Mouse (Mus musculus) midbrain, embryonic 16.5 days (tissue): ENCODE measurements around the gene Relt. TPM values are rescaled to one million over a fixed set of nuclear protein-coding genes. Genes with fewer than 3 reads are reported as not detected.
A peak's percentile ranks its signal among the peaks of the same experiment; 100 is the strongest.

Experiments
- ATAC-seq: fragments of 200-750 bp; cut with Nextera tagmentation; 2 replicates; pipeline ENCODE4 v1.8.0; 2017; ENCODE audit warnings: moderate TSS enrichment
- H3K27ac ChIP-seq: fragments of 300-500 bp; sonication (generic); 2 replicates; pipeline ENCODE4 v1.5.1; 2014; ENCODE audit warnings: mild to moderate bottlenecking, low read length, mixed read lengths
- H3K27me3 ChIP-seq: fragments of 300-500 bp; sonication (generic); 2 replicates; pipeline ENCODE4 v1.6.1; 2014; ENCODE audit warnings: low read depth, low read length, mixed read lengths; ENCODE audit not compliant: control insufficient read depth, insufficient read depth
- H3K36me3 ChIP-seq: fragments of 300-500 bp; sonication (generic); 2 replicates; pipeline ENCODE4 v1.6.1; 2014; ENCODE audit warnings: mild to moderate bottlenecking, low read length, moderate library complexity, mixed read lengths; ENCODE audit not compliant: control insufficient read depth, insufficient read depth
- H3K4me1 ChIP-seq: fragments of 300-500 bp; sonication (generic); 2 replicates; pipeline ENCODE4 v1.6.1; 2014; ENCODE audit warnings: mild to moderate bottlenecking, low read length, mixed read lengths; ENCODE audit not compliant: control insufficient read depth, insufficient read depth
- H3K4me2 ChIP-seq: fragments of 300-500 bp; sonication (generic); 2 replicates; pipeline ENCODE4 v1.6.1; 2014; ENCODE audit warnings: mild to moderate bottlenecking, low read length, mixed read lengths
- H3K4me3 ChIP-seq: fragments of 300-500 bp; sonication (generic); 2 replicates; pipeline ENCODE4 v1.5.1; 2014; ENCODE audit warnings: low read depth, mild to moderate bottlenecking, low read length, moderate library complexity, mixed read lengths
- H3K9ac ChIP-seq: fragments of 300-500 bp; sonication (generic); 2 replicates; pipeline ENCODE4 v1.6.1; 2014; ENCODE audit warnings: low read depth, low read length, mixed read lengths
- H3K9me3 ChIP-seq: fragments of 300-500 bp; sonication (generic); replicated peaks from 2 replicates; pipeline ENCODE4 v1.6.1; 2014; ENCODE audit warnings: mild to moderate bottlenecking, low read length, mixed read lengths; ENCODE audit not compliant: control insufficient read depth, poor library complexity, severe bottlenecking
- WGBS: fragments of 180-500 bp; shearing (Covaris S2); extraction: QIAGEN DNeasy Blood & Tissue Kit; methylation state at CpG from one replicate; pipeline ENCODE4 v1.1.7; 2014; 5-methylcytosine and 5-hydroxymethylcytosine counted together
- polyA plus RNA-seq: library from polyadenylated mRNA; unstranded; fragments of >200 nt; fragmentation: Nextera tagmentation; extraction: Ambion mirVana; gene quantifications from 2 replicates; pipeline ENCODE4 v1.2.1, GENCODE M21; 2015

Gene Relt
- polyA plus RNA-seq, 1 experiment from 2014 or later = 5.0 TPM

DNA sequence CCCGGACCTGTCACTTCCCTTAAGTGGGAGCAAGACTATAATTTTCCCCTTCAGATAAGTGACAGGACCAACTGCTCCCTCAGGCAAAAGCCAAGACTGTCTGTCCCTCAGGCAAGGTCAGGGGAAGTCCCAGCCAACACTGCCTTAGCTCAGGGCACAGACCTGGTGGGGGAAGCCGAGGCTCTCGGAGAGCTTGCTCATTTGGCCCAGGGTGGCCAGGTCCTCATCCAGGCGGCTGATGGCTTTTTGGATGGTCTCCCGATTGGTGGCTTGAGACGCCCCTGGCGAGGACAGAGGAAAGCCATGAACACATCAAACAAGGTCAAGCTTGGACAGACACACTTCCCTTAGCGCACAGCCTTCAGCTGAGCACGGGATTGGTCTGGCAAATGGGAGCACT lies 18.3 kb upstream of the Relt start:
- WGBS = 92% methylated on average over 9 of the region's 9 CpGs
- no peaks in the 10 kb centered on the region for H3K27me3 ChIP-seq
- no peak overlapping the region for H3K9ac ChIP-seq
- peaks cover 40% of the 10 kb centered on the region for H3K36me3 ChIP-seq
- H3K9me3 ChIP-seq = no peaks in the 10 kb centered on the region
- H3K4me2 ChIP-seq = no peak overlapping the region
- ATAC-seq = no peak
- H3K4me3 ChIP-seq = no peak overlapping the region
- no peaks in the 10 kb centered on the region for H3K4me1 ChIP-seq
- no peak overlapping the region for H3K27ac ChIP-seq

GRCm38 (mm10) chr7:100879595-100879994 lies 16.3 kb upstream of the Relt start:
- Histone ChIP-seq H3K27ac (no peak overlapping the region), H3K4me2 (no peak overlapping the region), H3K4me1 (no peaks in the 10 kb centered on the region), H3K36me3 (peaks cover 40% of the 10 kb centered on the region), H3K9ac (0 out of 2 replicates have a peak overlapping the region, but pooled peaks have one; percentile 14), H3K9me3 (no peaks in the 10 kb centered on the region), H3K4me3 (no peak overlapping the region), H3K27me3 (no peaks in the 10 kb centered on the region)
- ATAC-seq = no peak
- WGBS = 19% methylated on average over 20 of the region's 20 CpGs

DNA sequence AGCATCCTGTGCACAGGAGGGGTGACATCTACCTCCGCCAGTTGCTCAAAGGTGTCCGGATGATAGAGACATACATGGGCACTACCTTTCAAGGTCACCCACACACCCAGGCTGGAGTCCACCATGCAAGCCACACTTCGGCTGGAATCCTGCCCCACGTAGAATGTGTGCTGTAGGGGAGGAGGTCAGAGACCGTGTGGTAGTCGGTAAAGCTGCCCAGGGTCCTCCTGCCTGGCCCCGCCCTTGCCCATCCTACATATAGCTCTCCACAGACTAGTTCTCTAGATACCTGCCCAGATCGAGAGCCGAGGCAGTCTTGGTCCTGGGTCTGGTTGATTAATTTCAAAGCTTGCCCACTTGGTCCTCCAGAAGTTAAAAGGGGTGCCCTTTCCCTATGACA lies 13.5 kb upstream of the Relt start:
- H3K4me1 ChIP-seq = no peaks in the 10 kb centered on the region
- H3K27me3 ChIP-seq = no peaks in the 10 kb centered on the region
- no peaks in the 10 kb centered on the region for H3K9me3 ChIP-seq
- ATAC-seq = no peak
- WGBS = 91% methylated on average over 9 of the region's 9 CpGs
- no peak overlapping the region for H3K4me2 ChIP-seq
- H3K36me3 ChIP-seq = peaks cover 28% of the 10 kb centered on the region
- no peak overlapping the region for H3K4me3 ChIP-seq
- H3K9ac ChIP-seq = no peak overlapping the region
- no peak overlapping the region for H3K27ac ChIP-seq

DNA sequence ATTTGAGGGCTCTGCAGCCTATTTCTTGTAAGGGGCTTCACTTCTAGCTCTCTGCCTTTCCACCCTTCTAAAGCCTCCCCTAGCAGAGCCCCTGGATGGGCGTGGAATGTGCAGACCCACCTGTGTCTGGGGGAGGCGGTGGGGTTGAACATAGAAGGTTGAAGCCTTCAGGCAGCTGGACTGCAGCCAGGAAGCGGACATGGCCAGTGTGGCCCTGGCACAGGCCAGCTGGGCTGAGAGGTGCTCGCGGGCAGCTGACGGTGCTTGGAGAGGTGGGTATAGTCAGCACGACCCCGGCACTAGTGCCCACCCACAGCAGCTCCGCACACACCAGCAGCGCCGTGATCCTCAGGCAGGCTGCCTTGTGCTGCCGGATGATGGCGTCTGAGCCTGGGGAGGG lies 13.0 kb upstream of the Relt start:
- H3K4me1 ChIP-seq = no peaks in the 10 kb centered on the region
- 94% methylated on average over 13 of the region's 13 CpGs for WGBS
- no peak for ATAC-seq
- no peak overlapping the region for H3K9ac ChIP-seq
- no peak overlapping the region for H3K27ac ChIP-seq
- no peaks in the 10 kb centered on the region for H3K9me3 ChIP-seq
- H3K4me2 ChIP-seq = no peak overlapping the region
- peaks cover 25% of the 10 kb centered on the region for H3K36me3 ChIP-seq
- H3K4me3 ChIP-seq = no peak overlapping the region
- no peaks in the 10 kb centered on the region for H3K27me3 ChIP-seq

DNA sequence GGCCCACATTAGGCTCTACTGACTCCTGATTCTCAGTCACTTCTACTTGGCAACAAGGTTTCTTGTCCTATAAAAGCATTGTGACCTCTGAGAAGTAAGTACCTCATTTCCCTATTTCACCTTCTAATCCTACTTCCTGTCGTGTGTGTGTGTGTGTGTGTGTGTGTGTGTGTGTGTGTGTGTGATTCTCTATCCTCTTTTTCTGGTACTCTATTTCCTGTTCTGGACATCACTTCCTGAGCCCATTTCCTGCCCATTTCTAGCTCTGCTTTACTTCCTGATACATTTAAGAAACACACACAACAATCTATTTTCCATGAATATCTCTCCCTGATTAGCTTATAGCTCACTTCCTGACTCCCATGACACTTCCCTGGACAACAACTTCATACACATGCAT lies 12.6 kb upstream of the Relt start:
- no peak overlapping the region for H3K27ac ChIP-seq

DNA sequence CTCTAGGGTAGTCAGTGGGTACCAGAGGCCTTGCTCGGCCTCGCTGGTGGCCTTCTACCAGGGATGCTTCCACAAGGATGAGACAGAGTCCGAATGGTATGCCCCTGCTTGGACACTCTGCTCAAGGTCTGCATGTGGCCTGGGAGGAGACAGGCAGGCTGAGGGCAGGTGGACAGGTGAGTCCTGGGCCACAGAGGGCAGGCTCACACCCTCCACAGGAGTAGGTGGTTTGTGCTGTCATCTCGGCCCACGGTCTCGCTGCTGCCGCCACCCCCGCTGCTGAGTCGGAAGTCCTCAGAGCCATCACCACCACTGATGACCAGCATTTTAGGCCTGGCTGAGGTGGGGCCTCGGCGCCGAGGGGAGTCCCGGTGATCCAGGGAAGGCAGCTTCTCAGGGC lies 10.0 kb upstream of the Relt start:
- H3K9me3 ChIP-seq = no peaks in the 10 kb centered on the region
- no peak overlapping the region for H3K27ac ChIP-seq
- H3K4me1 ChIP-seq = no peaks in the 10 kb centered on the region
- ATAC-seq = no peak
- no peak overlapping the region for H3K4me2 ChIP-seq
- no peaks in the 10 kb centered on the region for H3K27me3 ChIP-seq
- 94% methylated on average over 13 of the region's 13 CpGs for WGBS
- no peak overlapping the region for H3K4me3 ChIP-seq
- H3K9ac ChIP-seq = no peak overlapping the region
- peaks cover 12% of the 10 kb centered on the region for H3K36me3 ChIP-seq

More for the DNA sequence above, 12.6 kb upstream of the Relt start:
- no peaks in the 10 kb centered on the region for H3K9me3 ChIP-seq
- no peaks in the 10 kb centered on the region for H3K27me3 ChIP-seq
- ATAC-seq = no peak
- H3K4me3 ChIP-seq = no peak overlapping the region
- H3K9ac ChIP-seq = no peak overlapping the region
- 85% methylated on average over 1 of the region's 1 CpGs for WGBS
- no peak overlapping the region for H3K4me2 ChIP-seq
- H3K4me1 ChIP-seq = no peaks in the 10 kb centered on the region
- H3K36me3 ChIP-seq = peaks cover 22% of the 10 kb centered on the region

- 81% methylated on average over 5 of the region's 5 CpGs for WGBS
- Histone ChIP-seq H3K4me1 (no peaks in the 10 kb centered on the region), H3K9ac (no peak overlapping the region), H3K4me3 (no peak overlapping the region), H3K36me3 (peaks cover 4% of the 10 kb centered on the region), H3K9me3 (no peaks in the 10 kb centered on the region), H3K27ac (no peak overlapping the region), H3K27me3 (no peaks in the 10 kb centered on the region), H3K4me2 (no peak overlapping the region)
- ATAC-seq = no peak
Measured at GRCm38 (mm10) chr7:100871892-100872291, 8.6 kb upstream of the Relt start.

GRCm38 (mm10) chr7:100871355-100871754 lies 8.1 kb upstream of the Relt start:
- no peaks in the 10 kb centered on the region for H3K27me3 ChIP-seq
- no peak overlapping the region for H3K27ac ChIP-seq
- H3K4me2 ChIP-seq = no peak overlapping the region
- H3K9me3 ChIP-seq = no peaks in the 10 kb centered on the region
- no peak overlapping the region for H3K9ac ChIP-seq
- no peaks in the 10 kb centered on the region for H3K4me1 ChIP-seq
- WGBS = 93% methylated on average over 4 of the region's 4 CpGs
- no peak for ATAC-seq
- no peak overlapping the region for H3K4me3 ChIP-seq
- H3K36me3 ChIP-seq = peaks cover 2% of the 10 kb centered on the region

GRCm38 (mm10) chr7:100869877-100870629 lies 6.8 kb upstream of the Relt start:
- no peak for ATAC-seq
- H3K4me3 ChIP-seq = no peak overlapping the region
- H3K36me3 ChIP-seq = no peaks in the 10 kb centered on the region; the same call in 1 of the 2 replicates
- H3K9me3 ChIP-seq = no peaks in the 10 kb centered on the region
- 85% methylated on average over 8 of the region's 8 CpGs for WGBS
- H3K27ac ChIP-seq = no peak overlapping the region
- no peak overlapping the region for H3K4me2 ChIP-seq
- no peaks in the 10 kb centered on the region for H3K4me1 ChIP-seq
- H3K27me3 ChIP-seq = no peaks in the 10 kb centered on the region
- H3K9ac ChIP-seq = 0 out of 2 replicates have a peak overlapping the region, but pooled peaks have one; percentile 12
